Mouse (Mus musculus) layer of hippocampus, adult 8-10 months (tissue): ENCODE data around the gene Vmn2r83. TPM values are rescaled to one million over a fixed set of nuclear protein-coding genes. Genes with fewer than 3 reads are reported as not detected.

Experiments used
- DNase-seq, 2 experiments: peaks; one replicate each; pipeline ENCODE4 v3.0.0; 2022; ENCODE audit warnings: low spot score in 2 of 2
- microRNA-seq, 2 experiments: library from miRNA; unstranded; fragments of <30 nt; microRNA quantifications; one replicate each; pipeline ENCODE4 v1.2.0; 2022
- total RNA-seq, 4 experiments: library from RNA; stranded (reverse); gene quantifications; 2 replicates each; pipeline ENCODE4 v1.2.4; 2022

Gene Vmn2r83
- total RNA-seq, 4 experiments from 2014 or later, result not detected

DNA sequence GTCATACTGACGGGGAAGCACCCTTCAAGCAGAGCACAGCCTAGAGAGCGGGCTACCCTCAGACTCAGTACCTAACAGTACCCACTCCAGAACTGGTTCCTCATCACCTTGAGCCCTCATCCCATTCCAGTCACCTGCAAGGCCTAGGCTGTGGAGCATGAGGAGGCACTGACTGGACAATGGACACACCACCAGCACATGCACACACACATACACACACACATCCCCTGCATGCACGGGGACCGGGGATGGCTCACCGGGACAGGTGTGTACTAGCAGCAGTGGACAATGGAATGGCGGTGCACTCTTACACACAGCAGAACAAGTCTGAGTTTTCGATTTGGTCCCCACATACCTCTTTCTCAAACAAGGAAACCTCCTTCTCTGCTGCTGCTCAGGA, 68.7 kb downstream of the Vmn2r83 start:
- peak in 1 of 2 experiments; percentile 1 for DNase-seq

DNA sequence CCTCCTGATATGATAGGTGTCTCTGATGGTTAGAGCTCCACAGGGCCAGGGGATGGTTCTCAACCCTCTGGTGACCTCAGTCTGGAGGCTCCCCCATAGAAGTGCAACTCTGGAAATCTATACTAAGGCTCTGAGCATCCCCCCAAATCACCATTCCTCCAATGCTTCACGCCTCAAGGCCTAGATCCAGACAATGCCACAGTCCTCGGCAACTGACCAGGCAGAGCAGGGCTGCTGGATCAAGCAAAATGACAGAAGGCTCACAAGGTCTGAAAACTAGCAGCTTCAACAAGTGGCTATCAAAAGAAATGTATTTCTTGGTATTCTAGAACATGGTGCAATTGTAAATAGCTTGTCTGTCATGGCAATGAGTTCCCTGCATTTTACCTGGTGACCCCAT, 69.2 kb downstream of the Vmn2r83 start:
- no peak for DNase-seq

DNA sequence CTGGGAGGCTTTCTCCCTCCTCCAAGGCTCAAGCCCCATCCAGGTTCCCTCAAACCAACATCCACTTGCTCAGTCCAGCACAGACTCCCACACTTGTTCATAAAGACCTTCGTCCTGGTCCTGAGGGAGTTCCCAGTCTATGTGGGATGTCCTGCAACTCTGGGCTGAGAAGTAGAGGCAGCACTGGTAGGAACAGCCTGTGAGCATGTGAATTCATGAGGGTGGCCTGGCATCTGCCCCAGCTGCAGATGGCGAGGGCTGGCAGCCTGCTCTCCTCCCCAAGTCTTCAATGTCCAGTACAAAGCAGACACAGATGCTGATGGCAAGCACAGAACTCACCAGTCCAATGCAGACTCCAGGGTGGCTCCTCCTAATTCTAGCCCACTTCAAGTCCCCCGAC, 69.8 kb downstream of the Vmn2r83 start:
- peak in 1 of 2 experiments; percentile 35 for DNase-seq

DNA sequence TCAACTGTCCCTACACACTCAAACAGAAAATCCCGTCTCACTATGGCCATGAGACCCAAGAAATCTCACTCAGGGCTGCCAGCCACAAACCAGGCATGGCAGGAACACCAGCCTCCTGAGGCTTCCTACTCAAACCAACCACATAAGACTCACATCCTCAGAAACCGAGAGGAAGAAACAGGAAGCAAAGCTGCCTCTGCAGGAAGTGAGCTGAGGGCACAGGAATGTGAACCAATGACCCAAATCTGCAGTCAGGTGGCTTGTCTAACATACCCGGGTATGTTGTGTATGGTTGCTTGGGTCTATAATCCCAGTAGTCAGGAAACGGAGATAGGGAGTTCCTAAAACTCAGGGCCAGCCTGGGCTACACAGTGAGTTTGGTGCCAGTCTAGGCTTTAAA, 70.3 kb downstream of the Vmn2r83 start:
- no peak for DNase-seq

DNA sequence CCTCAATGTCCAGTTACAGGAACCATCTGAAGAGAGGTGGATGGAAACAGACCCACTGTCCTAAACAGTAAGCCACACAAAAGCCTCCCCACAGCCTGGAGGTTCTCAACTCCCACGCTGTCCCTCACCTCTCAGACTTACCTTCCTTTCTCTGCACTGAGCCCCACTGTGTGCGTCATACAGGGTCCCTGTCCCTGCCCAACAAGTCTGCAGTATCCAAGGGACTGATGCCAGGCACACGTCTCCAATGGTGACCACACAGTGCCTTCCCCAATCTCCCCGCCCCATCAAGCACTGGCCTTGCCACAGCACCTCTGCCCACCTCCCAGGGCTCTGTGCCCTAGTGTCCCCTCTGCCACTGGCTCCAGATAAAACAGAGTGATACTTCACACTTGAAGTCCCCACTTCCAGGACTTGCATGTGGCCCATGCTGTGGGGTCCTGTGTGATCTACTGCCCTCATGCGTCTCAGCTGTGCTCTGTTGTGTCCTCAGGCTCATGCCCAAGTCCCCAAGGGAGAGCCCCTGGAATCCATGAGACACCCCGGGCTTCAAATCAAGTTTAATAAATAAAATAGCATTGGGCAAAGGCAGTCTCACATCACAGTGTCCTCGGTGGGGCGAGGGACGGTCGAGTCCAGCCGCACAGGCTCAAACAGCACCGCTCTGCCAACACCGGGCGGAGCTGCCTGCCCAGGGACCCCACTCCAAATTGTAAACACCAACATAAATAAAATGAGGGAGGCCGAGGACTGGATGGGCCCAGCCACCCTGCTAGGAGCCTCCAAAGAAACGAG, 71.4 kb downstream of the Vmn2r83 start:
- no peak for DNase-seq

DNA sequence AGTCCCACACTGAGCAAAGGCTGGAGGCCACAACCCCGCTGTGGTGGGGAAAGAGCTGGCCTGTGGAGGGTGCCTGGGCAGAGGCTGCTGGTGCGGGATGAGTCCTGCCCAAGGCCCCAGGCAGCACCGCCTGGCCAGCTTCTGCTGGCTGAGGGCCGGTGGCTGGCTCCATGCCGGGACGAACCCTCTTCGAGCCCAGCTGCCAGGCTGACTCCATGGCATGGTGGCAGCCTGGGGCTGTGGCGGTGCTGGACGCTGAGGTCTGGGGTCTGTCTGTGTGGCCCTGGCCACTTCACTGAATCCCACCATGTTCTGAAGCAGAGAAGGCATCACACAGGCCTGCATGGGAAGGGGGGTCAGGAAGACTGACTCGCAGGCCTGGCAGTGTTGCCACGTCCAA, 72.2 kb downstream of the Vmn2r83 start:
- no peak for DNase-seq

DNA sequence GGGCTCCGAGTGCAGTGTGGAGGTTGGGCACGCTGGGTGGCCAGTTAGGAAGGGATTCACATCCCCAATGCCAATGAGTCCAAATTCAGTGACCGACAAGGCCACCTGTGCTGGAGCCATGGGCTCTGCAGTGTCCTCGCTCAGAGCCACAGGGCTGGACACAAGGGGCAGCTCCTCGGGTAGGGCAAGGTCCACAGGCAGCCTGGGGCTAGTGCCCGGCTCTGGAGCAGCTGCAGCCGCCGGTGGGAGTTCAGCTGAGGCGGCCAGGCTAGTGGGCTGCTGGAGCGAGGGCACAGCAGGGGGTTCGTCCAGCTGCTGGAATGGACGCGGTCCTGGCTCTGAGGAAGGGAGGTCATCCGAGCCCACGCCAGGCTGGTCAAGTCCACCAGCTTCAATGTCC, 73.0 kb downstream of the Vmn2r83 start:
- DNase-seq, result no peak

DNA sequence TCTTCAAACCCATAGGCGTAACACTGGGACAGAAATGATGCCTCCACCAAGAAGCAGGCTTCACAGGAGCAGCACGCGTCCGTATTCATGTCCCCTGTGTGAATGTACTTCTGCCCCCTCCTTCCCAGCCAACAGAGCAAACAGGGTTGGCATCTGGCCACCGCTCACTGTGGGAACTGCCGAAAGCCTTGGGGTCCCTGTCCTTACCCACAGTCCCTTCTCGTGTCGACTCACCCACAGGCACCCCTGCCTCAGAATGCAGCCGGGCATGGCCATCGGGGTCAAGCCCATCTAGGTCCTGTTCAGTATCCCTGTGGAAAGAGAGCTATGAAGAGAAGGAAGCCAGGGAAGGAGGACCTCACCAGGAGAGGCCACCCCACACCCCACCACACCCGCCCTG, 73.6 kb downstream of the Vmn2r83 start:
- no peak for DNase-seq

Small RNAs within 50 kb of the gene (microRNA-seq; reads per million reads assigned to microRNA genes)
- 1.0 to 2.2 reads per million in 2 experiments for gene Mir6909

Other genes with a start within 250 kb of the Vmn2r83 start
- not detected for gene Vmn2r81, start 221.0 kb upstream of the Vmn2r83 start, total RNA-seq
- gene Vmn2r82, start 112.2 kb upstream of the Vmn2r83 start, total RNA-seq, result not detected
- gene Plpp2, start 65.1 kb downstream of the Vmn2r83 start, total RNA-seq, result 1 to 10 TPM; 5.6 to 9.3 (median 6.9) TPM
- gene Mier2, start 86.5 kb downstream of the Vmn2r83 start, total RNA-seq, result 10 to 100 TPM; 51.2 to 72.3 (median 53.0) TPM
- gene Theg, start 118.6 kb downstream of the Vmn2r83 start, total RNA-seq, result under 1 TPM in 1 of 4 experiments, not detected in 3; 0.61 TPM
- gene C2cd4c, start 145.3 kb downstream of the Vmn2r83 start, total RNA-seq, result 10 to 100 TPM; 13.4 to 17.6 (median 15.5) TPM
- 10 to 100 TPM; 41.1 to 51.9 (median 45.4) TPM for gene Shc2, start 169.2 kb downstream of the Vmn2r83 start, total RNA-seq
- under 1 TPM in 3 of 4 experiments, not detected in 1; 0.27 to 0.60 (median 0.39) TPM for gene Odf3l2, start 177.0 kb downstream of the Vmn2r83 start, total RNA-seq
- not detected for gene Madcam1, start 195.8 kb downstream of the Vmn2r83 start, total RNA-seq
- gene Tpgs1, start 200.6 kb downstream of the Vmn2r83 start, total RNA-seq, result 10 to 100 TPM; 48.4 to 72.6 (median 64.3) TPM
- 10 to 100 TPM; 57.9 to 67.0 (median 66.1) TPM for gene Cdc34, start 213.5 kb downstream of the Vmn2r83 start, total RNA-seq
- gene Gzmm, start 220.3 kb downstream of the Vmn2r83 start, total RNA-seq, result 1 to 10 TPM; 2.3 to 3.5 (median 3.3) TPM
- gene Bsg, start 235.8 kb downstream of the Vmn2r83 start, total RNA-seq, result 100 to 1,000 TPM; 515 to 593 (median 535) TPM
- gene Hcn2, start 247.9 kb downstream of the Vmn2r83 start, total RNA-seq, result 100 to 1,000 TPM; 120 to 128 (median 121) TPM